Mouse (Mus musculus) kidney, postnatal 10 days (tissue): Measurements from ENCODE around the gene Scarf2.
A peak's percentile ranks its signal among the peaks of the same experiment; 100 is the strongest.

Experiments used
- DNase-seq: peaks from one replicate; pipeline ENCODE4 v3.0.0; 2021; ENCODE audit warnings: mixed read lengths

Gene Scarf2

GRCm38 (mm10) chr16:17796971-17797811 is at the start of gene Scarf2:
TSS of gene Scarf2 (plus strand) at chr16:17797282.
- DNase-seq: peak; percentile 87

- peak; percentile 55 for DNase-seq
Measured at GRCm38 (mm10) chr16:17753001-17753400, 44.1 kb upstream of the Scarf2 start.

GRCm38 (mm10) chr16:17753686-17754085 is 43.4 kb upstream of the Scarf2 start:
- no peak for DNase-seq

- no peak for DNase-seq
Measured at GRCm38 (mm10) chr16:17757756-17758155, 39.3 kb upstream of the Scarf2 start.

GRCm38 (mm10) chr16:17758902-17759301 is 38.2 kb upstream of the Scarf2 start:
- DNase-seq: peak; percentile 34

GRCm38 (mm10) chr16:17759344-17759773 is 37.7 kb upstream of the Scarf2 start, which contains the start of gene Klhl22:
TSS of gene Klhl22 (plus strand) at chr16:17759618.
- DNase-seq: peak; percentile 96

- peak; percentile 70 for DNase-seq
Measured at GRCm38 (mm10) chr16:17759813-17760321, 37.2 kb upstream of the Scarf2 start.

- DNase-seq: peak; percentile 72
Measured at GRCm38 (mm10) chr16:17760657-17761056, 36.4 kb upstream of the Scarf2 start.

GRCm38 (mm10) chr16:17761074-17761473 is 36.0 kb upstream of the Scarf2 start:
- peak; percentile 63 for DNase-seq

GRCm38 (mm10) chr16:17764108-17764511 is 33.0 kb upstream of the Scarf2 start:
- DNase-seq: peak; percentile 38

GRCm38 (mm10) chr16:17768834-17769233 is 28.2 kb upstream of the Scarf2 start:
- no peak for DNase-seq

GRCm38 (mm10) chr16:17771117-17771865 is 25.8 kb upstream of the Scarf2 start:
- no peak for DNase-seq

- DNase-seq: peak; percentile 71
Measured at GRCm38 (mm10) chr16:17776828-17777227, 20.3 kb upstream of the Scarf2 start.

- no peak for DNase-seq
Measured at GRCm38 (mm10) chr16:17778223-17778622, 18.9 kb upstream of the Scarf2 start.

GRCm38 (mm10) chr16:17779692-17780091 is 17.4 kb upstream of the Scarf2 start:
- DNase-seq: no peak

GRCm38 (mm10) chr16:17785337-17785736 is 11.7 kb upstream of the Scarf2 start:
- DNase-seq: no peak

GRCm38 (mm10) chr16:17792728-17793127 is 4.4 kb upstream of the Scarf2 start:
- no peak for DNase-seq

- no peak for DNase-seq
Measured at GRCm38 (mm10) chr16:17794047-17794446, 3.0 kb upstream of the Scarf2 start.

- DNase-seq: no peak
Measured at GRCm38 (mm10) chr16:17795643-17796042, 1.4 kb upstream of the Scarf2 start.

- no peak for DNase-seq
Measured at GRCm38 (mm10) chr16:17796519-17796918, 563 bp upstream of the Scarf2 start.

GRCm38 (mm10) chr16:17797812-17798311 is 780 bp downstream of the Scarf2 start:
- no peak for DNase-seq

- DNase-seq: peak; percentile 90
Measured at GRCm38 (mm10) chr16:17798321-17799180, 1.5 kb downstream of the Scarf2 start.
